Mouse (Mus musculus) adrenal gland (tissue): ENCODE results near the gene Bptf.
"Not testable (repeated sequence)": the region's sequence is repeated elsewhere in the genome, so short reads cannot be mapped to it uniquely, and the experiment has no call there.

Experiments
- intact Hi-C: fragments of 180-260 bp; cut with DNase I; formaldehyde crosslinking; loops from one replicate; pipeline ENCODE4 v1.15.1; 2025
- long read RNA-seq, 2 experiments: library from polyadenylated mRNA; unstranded; transcript quantifications; one replicate each; pipeline ENCODE4 v2.0.0; 2020; ENCODE audit warnings: borderline replicate concordance in 1 of 2; ENCODE audit not compliant: insufficient replicate concordance in 1 of 2

Gene Bptf
- long read RNA-seq, experiment 1, partial matches to known transcripts = 9 of 13 reads
- long read RNA-seq, experiment 1, other reads (novel, unspliced or antisense) = 4 of 13 reads
- long read RNA-seq, experiment 2, partial matches to known transcripts = 8 of 18 reads
- long read RNA-seq, experiment 2, other reads (novel, unspliced or antisense) = 10 of 18 reads

DNA sequence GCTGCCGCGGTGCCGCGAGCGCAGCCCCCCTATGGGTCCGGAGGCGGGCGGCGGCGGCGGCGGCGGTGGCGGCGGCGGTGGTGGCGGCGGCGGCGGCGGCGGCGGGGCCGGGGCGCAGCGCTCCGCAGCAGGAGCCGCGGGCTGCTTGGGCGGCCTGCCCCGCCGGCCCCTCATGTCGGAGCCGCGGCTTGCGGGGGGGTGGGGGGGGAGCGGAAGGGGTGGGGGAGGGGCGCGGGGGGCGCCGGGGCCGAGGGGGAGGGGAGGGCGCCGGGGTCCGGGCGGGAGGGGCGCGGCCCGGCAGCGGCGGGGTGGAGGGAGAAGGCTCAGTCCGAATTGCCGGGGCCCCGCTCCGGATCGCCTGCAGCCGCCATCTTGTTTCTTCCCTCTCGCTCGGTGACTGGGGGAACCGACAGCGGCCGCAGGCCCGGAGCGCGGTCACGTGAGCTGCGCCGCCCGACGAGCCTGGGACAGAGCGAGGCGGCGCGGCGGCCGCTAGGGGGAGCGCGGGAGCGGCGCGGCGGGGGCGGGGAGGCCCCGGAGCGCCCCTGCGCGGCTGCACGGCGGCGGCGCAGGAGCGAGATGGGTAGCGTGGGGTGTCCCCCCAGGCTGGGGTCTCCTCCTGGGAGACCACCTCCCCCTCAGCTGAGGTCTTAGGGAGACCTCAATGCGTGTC is at the start of gene Bptf:
Bptf (minus strand) TSS at position 379 of the 673 bp plus-strand sequence.
- intact Hi-C loops = loop anchor here (2.0 kb wide), 1 partner anchor 25 kb away; no protein-coding TSS in a partner anchor

DNA sequence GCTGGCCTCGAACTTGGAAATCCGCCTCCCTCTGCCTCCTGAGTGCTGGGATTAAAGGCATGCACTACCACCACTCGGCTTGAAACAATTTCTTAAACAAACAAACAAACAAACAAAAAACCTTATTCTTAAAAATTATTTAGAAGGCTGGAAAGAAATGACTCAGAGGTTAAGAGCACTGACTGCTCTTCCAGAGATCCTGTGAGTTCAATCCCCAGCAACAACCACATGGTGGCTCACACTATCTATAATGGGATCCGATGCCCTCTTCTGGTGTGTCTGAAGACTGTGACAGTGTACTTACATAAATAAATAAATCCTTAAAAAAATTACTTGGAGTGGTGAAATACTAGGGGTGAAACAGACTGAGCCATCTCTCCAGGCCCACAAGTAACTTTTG is 29.3 kb upstream of the Bptf start:
- intact Hi-C loops = no loop called here

DNA sequence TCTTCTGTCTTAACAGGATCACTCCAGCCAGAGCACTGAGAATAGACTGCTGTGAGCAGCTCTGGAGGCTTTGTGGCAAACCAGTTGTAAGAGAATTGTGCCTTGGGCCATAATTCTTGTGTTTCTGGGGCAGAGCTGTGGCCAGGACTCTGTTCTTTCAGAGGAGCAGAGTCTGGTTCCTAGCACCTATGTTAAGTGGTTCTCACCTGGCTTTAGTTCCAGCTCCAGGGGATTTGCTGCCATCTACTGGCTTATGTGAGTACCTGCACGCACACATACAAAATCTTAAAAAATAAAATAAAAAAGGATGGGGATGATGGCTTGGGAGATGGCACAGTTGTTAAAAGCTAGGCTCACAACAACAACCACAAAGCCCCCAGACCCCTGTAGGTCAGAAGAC is 27.1 kb upstream of the Bptf start:
- intact Hi-C loops = no loop called here

DNA sequence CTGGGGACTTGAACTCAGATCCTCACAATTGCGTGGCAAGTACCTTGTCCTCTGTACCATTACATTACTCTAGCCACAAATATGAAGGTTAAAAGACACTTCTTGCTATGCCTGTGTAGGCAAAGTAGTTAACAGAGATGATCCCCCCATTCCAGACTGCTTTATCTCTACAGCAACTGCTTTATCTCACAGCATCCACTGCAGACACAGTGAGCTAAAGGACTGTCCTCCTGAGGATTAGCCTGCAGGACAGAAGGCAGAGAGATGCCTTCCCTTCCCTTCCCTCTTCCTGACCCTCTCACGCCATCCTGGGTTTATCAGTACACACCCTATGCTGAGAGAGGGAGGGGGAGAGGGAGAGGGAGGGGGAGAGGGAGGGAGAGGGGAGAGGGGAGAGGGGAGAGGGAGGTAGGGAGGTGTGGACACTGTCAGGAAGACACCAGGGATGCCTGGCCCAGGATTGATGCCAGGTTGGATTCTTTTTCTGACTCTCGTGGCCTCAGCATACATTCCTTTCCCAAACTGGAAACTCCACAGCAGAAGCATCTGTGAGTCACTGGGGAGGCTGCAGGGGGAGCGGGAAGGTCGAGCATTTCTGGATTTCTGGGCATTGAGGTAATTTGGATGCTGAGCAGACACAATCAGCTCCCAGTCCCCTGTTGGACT is 25.2 kb upstream of the Bptf start:
- intact Hi-C loops = no loop called here

DNA sequence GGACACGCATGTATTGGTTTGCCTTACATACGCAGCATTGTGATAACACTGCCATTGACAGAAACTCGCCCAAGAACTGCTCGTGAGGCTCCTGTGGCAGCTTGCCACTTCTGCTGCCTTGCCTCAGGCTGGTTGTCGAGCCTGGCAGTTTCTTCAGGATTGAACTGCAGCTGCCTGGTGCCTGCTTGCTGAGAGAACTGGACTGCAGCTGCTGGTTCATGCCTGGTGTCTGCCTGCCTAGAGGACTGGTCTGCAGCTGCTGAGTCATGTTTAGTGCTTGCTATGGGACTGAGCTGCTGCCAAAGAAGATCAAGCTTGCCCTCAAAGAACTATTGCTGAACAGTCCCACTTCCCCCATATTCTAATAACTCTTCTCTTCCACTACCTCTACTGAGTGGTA is 23.4 kb upstream of the Bptf start:
- intact Hi-C loops = no loop called here

DNA sequence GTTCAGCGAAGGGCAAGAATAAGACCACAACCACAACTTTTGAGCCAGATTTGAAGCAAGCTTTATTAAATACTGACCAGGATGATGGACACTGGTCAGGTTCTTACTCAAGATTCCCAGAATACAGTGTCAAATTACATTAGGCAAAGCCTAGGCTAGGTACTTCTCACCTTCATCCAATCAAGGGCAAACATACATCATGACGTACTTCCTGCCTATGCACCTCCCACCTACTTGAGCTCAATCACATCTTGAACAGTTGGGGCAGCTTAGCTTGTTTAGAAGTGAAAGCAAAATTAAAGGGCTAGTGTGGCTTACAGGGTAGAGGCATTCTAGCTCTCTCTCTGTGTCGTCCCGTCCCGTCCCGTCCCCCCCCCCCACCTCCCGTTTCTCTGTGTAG is 22.5 kb upstream of the Bptf start:
- intact Hi-C loops = no loop called here

DNA sequence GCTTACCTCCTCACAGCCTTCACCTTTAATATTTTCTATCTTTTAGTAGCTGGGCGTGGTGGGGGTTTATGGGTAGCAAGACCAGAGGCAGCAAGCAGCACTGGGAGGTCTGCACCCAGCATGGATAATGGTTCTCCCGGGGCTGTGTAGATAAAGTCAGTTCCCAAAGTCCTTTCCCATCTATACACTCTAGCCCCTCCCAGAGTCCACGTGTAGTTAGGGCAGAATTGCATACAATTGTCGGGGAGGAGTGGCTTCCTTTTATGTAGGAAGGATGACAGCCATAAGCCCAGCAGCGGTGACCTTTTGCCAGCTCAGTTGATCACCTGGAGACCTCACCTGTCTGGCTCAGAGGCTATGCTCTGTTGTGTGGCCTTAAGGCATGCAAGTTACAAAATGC is 21.7 kb upstream of the Bptf start:
- intact Hi-C loops = no loop called here

DNA sequence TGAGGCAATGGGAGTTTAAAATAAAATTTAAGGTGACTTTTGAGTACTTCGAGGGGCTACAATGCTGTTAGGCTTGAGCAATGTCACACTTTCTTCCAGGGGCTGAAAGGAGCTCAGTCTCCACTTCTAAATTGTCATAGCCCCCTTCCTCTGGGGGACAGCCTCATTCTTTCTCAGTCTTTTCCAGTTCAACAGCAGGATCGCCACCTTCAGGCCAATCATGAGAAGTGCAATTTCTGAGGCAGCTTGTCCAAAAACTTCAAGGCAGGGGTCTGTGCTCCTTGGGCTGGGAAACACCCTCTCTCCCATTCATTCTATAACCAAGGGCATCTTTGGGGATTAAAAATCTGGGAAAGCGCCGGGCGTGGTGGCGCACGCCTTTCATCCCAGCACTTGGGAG is 19.9 kb upstream of the Bptf start:
- intact Hi-C loops = no loop called here

DNA sequence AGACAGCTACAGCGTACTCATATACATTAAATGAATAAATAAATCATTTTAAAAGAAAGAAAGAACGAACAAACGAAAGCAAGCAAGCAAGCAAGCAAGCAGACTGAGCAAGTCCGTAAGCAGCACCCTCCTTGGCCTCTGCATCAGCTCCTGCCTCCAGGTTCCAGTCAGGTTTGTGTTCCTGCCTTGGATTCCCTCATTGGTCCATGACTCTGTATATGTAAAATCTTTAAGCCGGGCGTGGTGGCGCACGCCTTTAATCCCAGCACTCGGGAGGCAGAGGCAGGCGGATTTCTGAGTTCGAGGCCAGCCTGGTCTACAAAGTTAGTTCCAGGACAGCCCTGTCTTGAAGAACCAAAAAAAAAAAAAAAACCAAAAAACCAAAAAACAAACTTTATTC is 12.0 kb upstream of the Bptf start:
- intact Hi-C loops = not testable (repeated sequence)

DNA sequence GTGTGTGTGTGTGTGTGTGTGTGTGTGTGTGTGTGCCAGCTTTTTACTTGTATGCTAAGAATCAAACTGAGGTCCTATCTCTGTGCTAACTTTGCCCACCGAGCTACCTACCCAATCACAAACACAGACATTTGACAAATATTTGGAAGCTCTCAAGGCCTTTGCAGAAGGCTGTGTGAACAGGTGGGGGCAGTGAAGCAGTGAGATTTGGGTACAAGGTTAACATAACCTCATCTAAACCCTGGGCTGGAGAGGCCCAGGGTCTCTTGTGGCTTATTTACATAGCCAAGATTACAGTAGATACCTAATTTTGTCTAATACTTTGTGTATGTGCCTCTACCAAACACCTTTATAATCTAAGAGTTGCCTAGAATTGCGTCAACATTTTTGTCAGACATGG is 10.5 kb upstream of the Bptf start:
- intact Hi-C loops = no loop called here

DNA sequence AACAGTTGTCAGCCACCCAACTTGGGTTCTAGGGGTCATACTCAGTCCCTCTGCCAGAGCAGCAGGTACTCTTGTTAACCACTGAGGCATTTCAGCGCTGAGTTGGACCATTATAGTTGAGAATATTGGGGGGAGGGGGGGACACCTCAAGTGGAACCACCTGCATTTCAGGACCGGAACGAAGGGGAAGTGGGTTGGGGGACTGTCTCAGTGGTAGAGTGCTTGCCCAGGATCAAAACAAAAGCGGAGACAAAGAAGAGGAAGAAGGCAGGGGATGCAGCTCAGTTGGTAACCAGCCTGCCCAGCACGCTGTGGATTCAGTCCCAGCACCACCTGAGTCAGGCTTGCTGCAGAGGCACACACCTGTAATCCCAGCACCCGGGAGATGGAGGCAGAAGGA is 8.8 kb upstream of the Bptf start:
- intact Hi-C loops = no loop called here

DNA sequence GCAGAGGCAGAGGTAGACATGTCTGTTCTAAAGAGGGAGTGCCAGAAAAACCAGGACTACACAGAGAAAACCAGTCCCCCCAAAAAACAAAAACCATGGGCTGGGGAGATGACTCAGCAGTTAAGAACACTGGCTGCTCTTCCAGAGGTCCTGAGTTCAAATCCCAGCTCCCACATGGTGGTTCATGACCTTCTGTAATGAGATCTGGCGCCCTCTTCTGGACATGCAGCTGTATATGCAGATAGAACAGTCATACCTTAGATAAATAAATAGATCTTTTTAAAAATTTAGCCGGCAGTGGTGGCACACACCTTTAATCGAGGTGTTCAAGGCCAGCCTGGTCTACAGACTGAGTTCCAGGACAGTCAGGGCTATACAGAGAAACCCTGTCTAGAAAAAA is 6.7 kb upstream of the Bptf start:
- intact Hi-C loops = no loop called here

DNA sequence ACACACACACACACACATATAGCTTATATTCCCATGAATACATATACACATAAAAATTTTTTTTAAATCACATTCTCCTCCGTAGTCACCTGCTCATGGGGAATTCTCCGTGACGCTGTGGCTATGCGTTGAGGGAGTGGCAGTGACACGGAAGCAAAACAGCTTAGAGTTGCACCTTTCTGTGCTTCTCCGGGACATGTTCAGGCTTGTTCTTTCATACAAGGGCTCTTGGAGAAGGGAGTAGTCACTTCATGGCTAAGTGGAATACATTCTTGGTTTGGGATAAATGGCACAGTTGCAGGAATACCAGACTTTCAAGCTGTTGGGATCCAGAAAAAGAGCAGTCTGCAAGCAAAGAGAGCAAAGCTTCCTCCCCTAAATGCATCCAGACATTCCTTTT is 5.7 kb upstream of the Bptf start:
- intact Hi-C loops = no loop called here

DNA sequence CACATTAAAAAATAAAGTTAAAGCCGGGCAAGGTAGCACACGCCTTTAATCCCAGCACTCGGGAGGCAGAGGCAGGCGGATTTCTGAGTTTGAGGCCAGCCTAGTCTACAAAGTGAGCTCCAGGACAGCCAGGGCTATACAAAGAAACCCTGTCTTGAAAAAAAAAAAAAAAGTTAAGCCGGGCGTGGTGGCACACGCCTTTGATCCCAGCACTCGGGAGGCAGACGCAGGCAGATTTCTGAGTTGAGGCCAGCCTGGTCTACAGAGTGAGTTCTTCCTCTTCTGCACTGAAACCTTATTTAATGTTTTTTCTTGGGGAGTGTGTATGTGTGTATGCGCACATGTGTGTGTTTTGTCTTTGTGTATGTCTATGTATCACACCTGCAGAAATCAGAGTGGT is 4.5 kb upstream of the Bptf start:
- intact Hi-C loops = not testable (repeated sequence)

DNA sequence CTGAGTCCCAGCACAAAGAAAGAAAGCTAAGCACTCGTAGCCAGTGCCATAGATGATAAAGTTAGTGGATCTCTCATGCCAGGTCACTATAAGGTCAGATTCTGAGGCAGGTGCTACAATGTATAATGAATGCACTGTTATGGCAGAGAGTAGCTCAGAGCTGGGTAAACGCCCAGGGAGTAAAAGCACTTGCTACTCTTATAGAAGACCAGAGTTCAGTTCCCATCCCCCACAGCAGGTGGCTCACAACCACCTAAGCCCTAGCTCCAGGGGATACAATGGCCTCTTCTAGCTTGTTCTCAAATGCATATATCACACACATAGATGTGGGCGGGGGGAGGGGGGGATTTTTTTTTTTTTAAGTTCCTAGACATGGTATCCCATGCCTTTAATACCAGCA is 3.8 kb upstream of the Bptf start:
- intact Hi-C loops = no loop called here

DNA sequence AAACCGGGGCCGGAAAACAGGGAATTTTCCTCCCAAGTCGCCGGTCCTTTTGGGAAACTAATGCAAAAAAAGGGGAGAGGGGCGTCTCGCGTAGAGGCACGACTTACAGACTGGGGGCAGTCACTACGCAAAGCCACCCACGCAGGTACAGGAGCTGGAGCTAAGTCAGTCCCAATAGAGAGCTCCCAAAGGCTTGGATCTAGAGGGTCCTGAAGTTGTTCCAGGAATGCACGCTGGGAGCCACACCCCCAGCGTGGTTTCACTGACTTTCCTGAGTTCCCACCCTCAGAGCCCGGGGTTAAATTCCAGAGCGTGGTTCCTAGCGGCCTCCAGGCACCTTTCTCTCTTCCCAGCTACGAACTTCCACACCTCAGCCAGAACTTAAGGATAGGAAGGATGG is 499 bp upstream of the Bptf start:
- intact Hi-C loops = no loop called here

DNA sequence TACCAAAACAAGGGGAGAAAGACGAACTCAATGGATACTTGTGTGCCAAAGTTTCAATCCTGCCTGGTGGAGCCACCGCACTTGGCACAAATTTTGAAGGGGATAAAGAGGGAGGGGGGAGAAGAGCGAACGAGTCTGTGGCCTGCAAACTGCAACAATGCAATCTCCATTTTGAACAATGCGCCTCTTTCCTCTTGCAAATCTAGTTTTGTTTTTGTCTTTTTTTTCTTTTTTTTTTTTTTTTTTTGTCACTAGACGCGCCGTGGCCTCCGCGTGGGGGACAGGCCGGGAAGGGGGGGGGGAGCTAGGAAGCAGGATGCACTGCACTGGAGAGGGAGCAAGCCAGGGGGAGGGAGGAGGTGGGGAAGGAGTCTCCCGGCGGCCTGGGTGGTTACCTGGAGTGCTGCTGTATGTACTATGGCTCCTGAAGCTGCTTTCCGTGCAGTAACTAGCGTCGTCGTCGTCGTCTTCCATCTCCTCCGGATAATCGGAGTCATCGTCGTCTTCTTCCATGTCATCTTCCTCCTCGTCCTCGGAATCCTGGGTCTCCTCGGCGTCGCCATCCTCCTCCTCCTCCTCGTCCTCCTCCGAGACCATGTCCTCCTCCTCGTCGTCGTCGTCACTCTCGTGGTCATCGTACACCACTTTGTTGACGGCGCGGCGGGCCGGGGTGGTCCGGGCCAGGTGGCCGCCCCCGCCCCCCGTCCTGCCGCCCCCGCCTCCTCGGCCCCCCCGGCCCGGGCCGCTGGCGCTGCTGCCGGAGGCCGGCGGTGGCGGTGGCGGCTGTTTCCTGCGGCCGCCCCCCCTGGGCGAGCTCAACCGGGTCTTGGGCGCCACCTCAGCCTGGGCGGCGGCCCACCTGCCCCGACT is 813 bp downstream of the Bptf start:
- intact Hi-C loops = loop anchor here (2.0 kb wide), 1 partner anchor 24 kb away; no protein-coding TSS in a partner anchor

DNA sequence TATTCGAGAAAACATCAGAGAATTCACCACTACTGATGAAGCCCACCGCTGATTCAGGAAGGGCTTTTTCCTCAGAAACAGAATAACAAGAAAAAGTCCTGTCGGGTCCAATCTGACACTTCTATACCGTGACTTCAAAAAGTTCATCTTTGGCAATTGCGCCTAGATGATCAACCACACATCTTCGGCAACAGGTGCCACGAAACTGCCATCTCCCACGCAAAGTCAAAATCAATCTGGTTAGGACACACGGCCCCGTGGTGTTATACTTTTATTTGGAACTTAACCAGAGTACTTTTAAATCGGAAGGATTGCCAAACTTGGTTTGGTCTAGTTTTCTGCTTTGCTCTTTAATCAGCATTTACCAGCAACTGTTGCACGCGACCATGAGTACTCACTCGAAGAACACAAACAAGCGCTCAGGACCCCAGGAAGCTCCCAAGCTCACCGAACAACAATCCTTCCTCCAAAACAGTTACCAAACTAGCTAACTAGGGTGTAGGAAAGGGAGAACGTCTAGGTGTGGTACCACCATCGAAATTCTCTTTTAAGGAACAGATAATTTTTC is 1.6 kb downstream of the Bptf start:
- intact Hi-C loops = loop anchor here (2.0 kb wide), 1 partner anchor 24 kb away; no protein-coding TSS in a partner anchor

DNA sequence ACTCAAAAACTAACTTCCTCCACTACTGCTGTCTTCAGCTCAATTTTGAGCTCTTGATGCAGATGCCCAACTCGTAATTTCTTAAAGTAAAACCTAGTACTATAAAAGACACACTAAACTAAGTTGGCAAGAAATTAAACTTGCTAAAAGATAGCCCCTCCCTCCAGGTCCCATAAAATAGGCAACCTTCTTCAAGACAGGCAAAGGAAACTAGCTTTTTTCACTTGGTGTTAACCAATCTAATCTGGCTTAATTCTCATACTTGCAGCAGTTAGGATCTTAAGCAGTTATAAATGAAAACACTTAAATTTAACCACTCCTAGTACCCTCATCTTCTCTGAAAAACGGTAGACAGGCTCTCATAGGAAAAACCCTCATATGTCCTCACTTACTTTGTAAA is 2.3 kb downstream of the Bptf start:
- intact Hi-C loops = loop anchor here (2.0 kb wide), 1 partner anchor 23 kb away; no protein-coding TSS in a partner anchor

DNA sequence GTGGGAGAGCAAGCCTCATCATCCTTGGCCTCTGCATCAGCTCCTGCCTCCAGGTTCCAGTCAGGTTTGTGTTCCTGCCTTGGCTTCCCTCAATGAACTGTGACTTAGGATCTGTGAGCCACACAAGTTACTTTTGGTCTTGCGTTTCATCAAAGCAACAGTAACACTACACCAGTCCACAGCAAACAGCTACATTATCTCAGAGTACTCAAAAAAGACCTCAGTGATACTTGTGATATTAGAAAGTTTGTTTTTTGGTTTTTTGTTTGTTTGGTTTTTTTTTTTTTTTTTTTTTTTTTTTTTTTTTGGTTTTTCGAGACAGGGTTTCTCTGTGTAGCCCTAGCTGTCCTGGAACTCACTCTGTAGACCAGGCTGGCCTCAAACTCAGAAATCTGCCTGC is 5.2 kb downstream of the Bptf start:
- intact Hi-C loops = not testable (repeated sequence)

DNA sequence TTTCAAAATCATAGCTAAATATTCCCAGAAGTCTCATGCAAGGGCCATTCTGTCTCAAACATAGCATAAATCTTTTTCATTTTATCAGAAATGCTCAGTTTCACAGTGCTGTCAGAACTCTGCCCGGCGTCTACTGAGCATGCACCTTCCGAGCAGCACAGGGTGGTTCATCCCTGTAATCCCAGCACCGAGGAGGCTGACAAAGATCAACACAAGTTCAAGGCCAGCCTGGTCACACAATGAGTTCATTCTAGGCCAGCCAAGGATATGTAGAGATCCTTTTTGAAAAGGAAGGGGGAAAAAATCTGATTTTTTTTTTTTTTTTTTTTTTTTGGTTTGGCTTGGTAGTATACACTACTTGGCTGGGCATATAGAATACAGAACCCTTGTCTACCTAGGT is 6.9 kb downstream of the Bptf start:
- intact Hi-C loops = no loop called here
